Mouse (Mus musculus) left cerebral cortex, postnatal 10 days (tissue): ENCODE results near the gene Olfr1158. TPM values are rescaled to one million over a fixed set of nuclear protein-coding genes. Genes with fewer than 3 reads are reported as not detected.
"Not testable (repeated sequence)": the region's sequence is repeated elsewhere in the genome, so short reads cannot be mapped to it uniquely, and the experiment has no call there.

ENCODE experiments used
- DNase-seq, 2 experiments: peaks; one replicate each; pipeline ENCODE4 v3.0.0; 2021 to 2022; ENCODE audit warnings: low spot score in 2 of 2, mixed read lengths in 1 of 2; ENCODE audit errors: extremely low spot score in 1 of 2
- intact Hi-C: fragments of 180-260 bp; cut with DNase I; formaldehyde crosslinking; loops from one replicate; pipeline ENCODE4 v1.15.1; 2025
- total RNA-seq, 2 experiments: library from RNA; stranded (reverse); gene quantifications; 2 replicates each; pipeline ENCODE4 v1.2.3; 2021

Olfr1158 gene
- not detected for total RNA-seq

DNA sequence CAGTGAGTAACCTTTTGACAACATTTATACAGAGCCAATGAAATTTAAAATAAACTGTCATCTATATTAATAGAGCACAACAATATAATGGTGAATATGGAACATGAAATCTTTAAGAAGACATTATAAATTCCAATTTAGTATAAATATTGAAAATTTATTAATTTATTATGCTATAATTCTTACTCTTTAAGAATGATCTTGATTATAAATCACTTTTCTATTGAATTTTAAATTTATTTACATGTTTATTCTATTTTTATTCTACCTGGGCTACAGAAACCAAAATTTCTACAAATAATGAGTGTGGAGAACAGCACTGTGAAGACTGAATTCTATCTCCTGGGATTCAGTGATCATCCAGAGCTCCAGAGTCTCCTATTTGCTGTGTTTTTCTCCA is at the start of gene Olfr1158:
Gene Olfr1158, plus strand, starts transcription at position 301 of the 400 bp plus-strand sequence.
- intact Hi-C loops, result no loop called here
- DNase-seq, result no peak

DNA sequence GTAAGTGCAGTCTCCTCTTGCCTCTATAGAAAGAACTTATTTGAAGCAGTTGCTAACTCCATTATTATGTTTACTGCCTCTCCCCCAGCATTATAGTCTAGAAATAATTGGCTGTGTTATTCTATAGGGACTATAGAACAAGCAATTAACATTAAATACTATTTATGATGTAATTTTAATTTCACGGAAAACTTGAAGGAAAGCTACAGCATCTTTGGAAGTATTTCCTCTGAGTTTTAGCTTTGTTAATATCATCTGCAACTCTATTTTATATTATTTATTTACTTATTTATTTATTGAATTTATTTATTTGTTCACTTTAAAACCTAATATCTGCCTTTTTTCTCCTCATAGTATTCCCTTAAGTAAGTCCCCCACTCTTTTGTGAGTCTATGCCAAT is 44.9 kb upstream of the Olfr1158 start, which contains the start of gene Olfr1155:
Gene Olfr1155, minus strand, starts transcription at position 101 of the 400 bp plus-strand sequence.
- intact Hi-C loops, result no loop called here
- DNase-seq, result no peak

DNA sequence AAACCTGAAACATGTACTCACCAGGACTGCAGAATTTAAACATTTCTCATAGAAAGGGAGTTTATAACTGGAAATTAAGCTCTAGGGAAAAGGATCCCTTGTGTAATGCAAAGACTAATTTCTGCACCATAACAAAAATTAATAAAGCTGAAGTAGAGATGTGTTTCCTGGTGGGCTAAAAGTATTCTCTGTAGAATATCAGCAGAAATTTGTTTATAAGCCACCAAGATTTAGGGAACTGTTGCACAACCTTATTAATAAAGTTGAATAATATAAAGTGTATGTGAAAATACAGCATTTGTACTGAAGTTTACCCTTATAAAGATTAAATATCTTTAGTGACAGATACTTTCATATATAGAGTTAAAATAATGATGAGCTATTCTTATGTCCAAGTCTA is 36.9 kb upstream of the Olfr1158 start, which contains the start of gene Olfr1156:
Gene Olfr1156, minus strand, starts transcription at position 101 of the 400 bp plus-strand sequence.
- no peak for DNase-seq
- intact Hi-C loops, result no loop called here

DNA sequence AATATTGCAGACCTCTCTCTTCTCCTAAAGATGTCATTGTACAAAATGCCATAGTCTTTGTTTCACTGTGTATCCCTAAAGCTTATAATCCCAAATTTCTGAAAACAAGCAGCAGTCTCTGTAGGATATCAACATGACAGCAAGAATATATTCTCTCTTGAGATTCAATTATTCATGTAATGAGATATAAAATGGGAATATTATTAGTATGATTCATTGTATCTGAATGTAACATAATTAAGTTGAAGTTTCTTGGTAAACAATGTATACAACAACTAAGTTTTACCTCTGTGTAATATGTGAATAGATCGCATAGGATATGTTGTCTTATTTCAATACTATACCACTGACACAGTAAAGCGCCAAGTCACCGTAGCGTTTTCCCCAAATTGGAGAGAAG is 21.7 kb upstream of the Olfr1158 start, which contains the start of gene Olfr1157:
Gene Olfr1157, minus strand, starts transcription at position 101 of the 400 bp plus-strand sequence.
- no peak for DNase-seq
- intact Hi-C loops, result no loop called here

DNA sequence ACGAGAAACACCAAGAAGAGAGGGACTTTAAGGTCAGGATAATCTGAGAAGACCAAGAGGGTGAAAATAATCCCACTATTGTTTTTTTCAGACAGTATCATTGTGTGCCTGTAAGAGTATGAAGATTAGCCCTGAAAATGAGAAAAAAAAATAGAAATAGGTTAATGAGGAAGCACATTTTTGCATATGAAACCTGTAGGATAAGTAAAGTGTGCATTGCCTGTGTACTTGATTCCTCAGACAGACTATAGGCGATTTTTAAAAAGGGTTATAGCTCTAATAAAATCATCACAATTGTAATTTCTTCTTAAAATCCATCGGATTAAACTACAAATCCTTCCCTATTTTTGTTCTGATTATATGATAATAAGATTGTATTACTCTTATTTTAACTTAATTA is 15.3 kb upstream of the Olfr1158 start, which contains the start of gene Olfr74:
Gene Olfr74, minus strand, starts transcription at position 101 of the 400 bp plus-strand sequence.
- intact Hi-C loops, result no loop called here
- DNase-seq, result no peak

DNA sequence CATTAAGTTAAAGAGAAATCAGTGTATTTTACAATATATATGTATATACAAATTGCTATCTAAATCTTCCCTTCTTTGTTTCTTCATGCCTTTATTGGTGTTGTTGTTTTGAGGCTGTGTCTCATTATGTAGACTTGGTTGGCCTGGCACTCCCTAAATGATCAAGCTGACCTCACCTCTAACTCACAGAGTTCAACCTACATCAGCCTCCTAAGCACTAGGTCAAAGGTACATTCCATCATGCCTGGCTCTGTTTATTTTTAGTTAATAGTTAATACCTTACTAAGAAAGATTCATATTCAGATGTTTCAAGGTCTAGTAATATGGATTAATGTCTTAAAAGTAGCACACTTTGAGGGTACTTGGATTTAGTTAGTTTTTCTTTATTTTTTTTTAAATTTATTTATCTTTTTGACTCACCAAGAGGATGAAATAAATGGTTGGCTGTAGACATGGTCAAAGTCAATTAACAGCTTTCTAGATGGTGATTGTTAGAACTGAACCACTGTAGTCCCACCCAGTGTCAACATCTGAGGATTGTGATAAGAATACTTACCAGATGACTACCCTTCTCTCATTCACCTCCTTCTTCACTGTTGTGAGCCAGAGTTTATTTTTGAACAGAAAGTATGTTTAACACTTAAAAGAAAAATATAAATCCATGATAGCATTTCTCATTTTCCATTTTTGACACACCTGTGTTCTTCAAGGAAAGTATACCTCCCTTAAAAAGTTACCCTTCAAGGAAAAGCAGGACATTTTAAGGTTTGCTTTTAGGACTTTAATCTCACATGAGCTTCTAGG is 17.8 kb downstream of the Olfr1158 start, which contains the start of gene Olfr1160:
Gene Olfr1160, minus strand, starts transcription at position 754 of the 804 bp plus-strand sequence.
- intact Hi-C loops, result no loop called here

DNA sequence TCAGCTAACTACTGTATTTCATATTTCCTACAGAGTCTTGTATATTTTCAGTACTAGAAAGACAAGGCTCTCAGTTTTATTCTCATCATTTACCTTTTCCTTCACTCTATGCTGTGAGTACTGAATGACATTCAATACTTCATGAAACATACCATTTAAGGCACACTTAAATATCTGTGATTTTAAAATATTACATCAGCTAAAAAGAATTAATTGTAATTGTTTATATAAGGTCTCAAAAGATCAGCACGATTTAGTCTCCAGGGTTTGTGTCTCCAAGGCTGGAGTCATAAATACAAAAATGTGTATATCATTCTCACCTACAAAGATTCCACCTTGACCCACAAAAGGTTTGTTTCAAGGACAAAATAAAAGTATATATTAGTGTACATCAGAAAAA is 32.6 kb downstream of the Olfr1158 start, which contains the start of gene Olfr1161:
Gene Olfr1161, plus strand, starts transcription at position 301 of the 400 bp plus-strand sequence.
- intact Hi-C loops, result not testable (repeated sequence)

More for the DNA sequence above, 17.8 kb downstream of the Olfr1158 start, which contains the start of gene Olfr1160:
- DNase-seq, result no peak

DNA sequence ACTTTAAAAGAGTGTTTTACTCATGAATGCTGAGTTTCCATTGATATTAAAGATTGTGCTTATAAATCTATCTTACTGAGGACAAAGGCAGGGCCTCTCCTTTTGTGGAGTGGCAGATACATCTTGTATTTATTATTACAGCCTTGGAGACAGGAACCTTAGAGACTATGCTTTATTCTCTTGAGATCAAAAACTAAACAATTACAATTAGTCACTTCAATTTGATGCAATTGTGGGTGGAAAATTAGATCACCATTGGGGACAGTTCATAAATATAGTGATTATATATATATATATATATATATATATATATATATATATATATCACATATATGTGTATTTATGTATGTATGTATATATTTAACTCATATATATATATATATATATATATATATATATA is 47.7 kb downstream of the Olfr1158 start, which contains the start of gene Olfr73:
Gene Olfr73, minus strand, starts transcription at position 101 of the 400 bp plus-strand sequence.
- intact Hi-C loops, result no loop called here
- DNase-seq, result no peak

More for the DNA sequence above, 32.6 kb downstream of the Olfr1158 start, which contains the start of gene Olfr1161:
- not testable (repeated sequence) for DNase-seq

Other genes with a start within 250 kb of the Olfr1158 start
- gene Olfr1140, start 246.4 kb upstream of the Olfr1158 start, total RNA-seq, result not detected
- not detected for gene Olfr1141, start 236.1 kb upstream of the Olfr1158 start, total RNA-seq
- gene Olfr152, start 210.6 kb upstream of the Olfr1158 start, total RNA-seq, result not detected
- gene Olfr1143, start 189.5 kb upstream of the Olfr1158 start, total RNA-seq, result not detected
- gene Olfr1145, start 180.3 kb upstream of the Olfr1158 start, total RNA-seq, result not detected
- not detected for gene Olfr1148, start 159.6 kb upstream of the Olfr1158 start, total RNA-seq
- gene Olfr1150-ps1, start 146.1 kb upstream of the Olfr1158 start, total RNA-seq, result not detected
- not detected for gene Olfr1151, start 134.3 kb upstream of the Olfr1158 start, total RNA-seq
- gene Olfr1152, start 123.6 kb upstream of the Olfr1158 start, total RNA-seq, result not detected
- gene Olfr1153, start 95.2 kb upstream of the Olfr1158 start, total RNA-seq, result not detected
- not detected for gene Olfr1154, start 84.9 kb upstream of the Olfr1158 start, total RNA-seq
- gene Olfr1155, start 45.0 kb upstream of the Olfr1158 start, total RNA-seq, result not detected
- gene Olfr1156, start 37.0 kb upstream of the Olfr1158 start, total RNA-seq, result not detected
- not detected for gene Olfr1157, start 21.8 kb upstream of the Olfr1158 start, total RNA-seq
- gene Olfr74, start 15.4 kb upstream of the Olfr1158 start, total RNA-seq, result not detected
- not detected for gene Olfr1160, start 18.2 kb downstream of the Olfr1158 start, total RNA-seq
- not detected for gene Olfr1161, start 32.7 kb downstream of the Olfr1158 start, total RNA-seq
- gene Olfr73, start 47.6 kb downstream of the Olfr1158 start, total RNA-seq, result not detected
- gene Olfr1162, start 61.0 kb downstream of the Olfr1158 start, total RNA-seq, result not detected
- not detected for gene Olfr1163, start 81.7 kb downstream of the Olfr1158 start, total RNA-seq
- gene Olfr1164, start 103.9 kb downstream of the Olfr1158 start, total RNA-seq, result not detected
- not detected for gene Olfr1166, start 138.2 kb downstream of the Olfr1158 start, total RNA-seq
- gene Olfr1167, start 165.1 kb downstream of the Olfr1158 start, total RNA-seq, result not detected
- not detected for gene Olfr1168, start 191.8 kb downstream of the Olfr1158 start, total RNA-seq
- gene Olfr1170, start 238.2 kb downstream of the Olfr1158 start, total RNA-seq, result not detected